Mouse (Mus musculus): Measurements from ENCODE around the gene Idi2.
"Not testable (repeated sequence)": the region's sequence is repeated elsewhere in the genome, so short reads cannot be mapped to it uniquely, and the experiment has no call there.

Idi2 gene

GRCm38 (mm10) chr13:8997221-8997620, 44.6 kb downstream of the Idi2 start:
- in situ Hi-C loops (cut with MboI, MseI), result not testable (repeated sequence)

- in situ Hi-C loops (cut with MboI, MseI), result no loop called here
Observed at GRCm38 (mm10) chr13:8999464-8999863, 46.8 kb downstream of the Idi2 start.

- in situ Hi-C loops (cut with MboI, MseI), result no loop called here
Observed at GRCm38 (mm10) chr13:9003306-9003705, 50.6 kb downstream of the Idi2 start.

Measured in T-helper 1 cell (primary cell).